Mouse (Mus musculus) liver, embryonic 15.5 days (tissue): ENCODE measurements around the gene Phrf1. TPM values are rescaled to one million over a fixed set of nuclear protein-coding genes. Genes with fewer than 3 reads are reported as not detected.
"Not testable (repeated sequence)": the region's sequence is repeated elsewhere in the genome, so short reads cannot be mapped to it uniquely, and the experiment has no call there.

Source experiments
- ATAC-seq: fragments of 200-750 bp; cut with Nextera tagmentation; 2 replicates; pipeline ENCODE4 v1.8.0; 2017; ENCODE audit warnings: moderate number of reproducible peaks, mild to moderate bottlenecking, moderate library complexity; ENCODE audit not compliant: insufficient read depth
- H3K27ac ChIP-seq: fragments of 300-500 bp; sonication (generic); replicated peaks from 2 replicates; pipeline ENCODE4 v1.5.1; 2015; ENCODE audit warnings: mild to moderate bottlenecking, inconsistent platforms
- H3K27me3 ChIP-seq: fragments of 300-500 bp; sonication (generic); 2 replicates; pipeline ENCODE4 v1.6.1; 2015; ENCODE audit warnings: mild to moderate bottlenecking, inconsistent platforms
- H3K36me3 ChIP-seq: fragments of 300-500 bp; sonication (generic); replicated peaks from 2 replicates; pipeline ENCODE4 v1.6.1; 2015; ENCODE audit warnings: moderate library complexity, mild to moderate bottlenecking, inconsistent platforms
- H3K4me1 ChIP-seq: fragments of 300-500 bp; sonication (generic); replicated peaks from 2 replicates; pipeline ENCODE4 v1.6.1; 2015; ENCODE audit warnings: inconsistent platforms
- H3K4me2 ChIP-seq: fragments of 300-500 bp; sonication (generic); 2 replicates; pipeline ENCODE4 v1.6.1; 2015; ENCODE audit warnings: moderate library complexity, mild to moderate bottlenecking, inconsistent platforms
- H3K4me3 ChIP-seq: fragments of 300-500 bp; sonication (generic); replicated peaks from 2 replicates; pipeline ENCODE4 v1.5.1; 2015; ENCODE audit warnings: mild to moderate bottlenecking, inconsistent platforms
- H3K9ac ChIP-seq: fragments of 300-500 bp; sonication (generic); 2 replicates; pipeline ENCODE4 v1.6.1; 2015; ENCODE audit warnings: moderate library complexity, mild to moderate bottlenecking, inconsistent platforms
- H3K9me3 ChIP-seq: fragments of 300-500 bp; sonication (generic); replicated peaks from 2 replicates; pipeline ENCODE4 v1.6.1; 2016; ENCODE audit warnings: inconsistent platforms
- WGBS: fragments of 180-500 bp; shearing (Covaris S2); methylation state at CpG from one replicate; pipeline ENCODE4 v1.1.7; 2015; ENCODE audit warnings: mixed read lengths; ENCODE audit not compliant: insufficient replicate concordance; 5-methylcytosine and 5-hydroxymethylcytosine counted together
- polyA plus RNA-seq: library from polyadenylated mRNA; unstranded; fragments of >200 nt; fragmentation: Nextera tagmentation; extraction: Ambion mirVana; gene quantifications from 2 replicates; pipeline ENCODE4 v1.2.1, GENCODE M21; 2015

Gene Phrf1
- polyA plus RNA-seq, 1 experiment from 2014 or later, result 26.7 TPM

GRCm38 (mm10) chr7:141250486-141250885 is 21.9 kb downstream of the Phrf1 start:
- not testable (repeated sequence) for H3K27ac ChIP-seq, H3K4me3 ChIP-seq, H3K9ac ChIP-seq, H3K4me1 ChIP-seq, H3K9me3 ChIP-seq, H3K4me2 ChIP-seq, ATAC-seq, H3K27me3 ChIP-seq
- H3K36me3 ChIP-seq, result peaks cover 98% of the 10 kb centered on the region
- 81% methylated on average over 4 of the region's 4 CpGs for WGBS

- no peak overlapping the region for H3K27ac ChIP-seq
- H3K36me3 ChIP-seq, result peaks cover 97% of the 10 kb centered on the region
- no peak for ATAC-seq
- H3K9me3 ChIP-seq, result no peaks in the 10 kb centered on the region
- 76% methylated on average over 10 of the region's 10 CpGs for WGBS
- H3K4me3 ChIP-seq, result no peak overlapping the region
- no peak overlapping the region for H3K9ac ChIP-seq
- no peak overlapping the region for H3K4me2 ChIP-seq
- no peaks in the 10 kb centered on the region for H3K27me3 ChIP-seq
- no peaks in the 10 kb centered on the region for H3K4me1 ChIP-seq
Observed at GRCm38 (mm10) chr7:141256159-141256558, 27.6 kb downstream of the Phrf1 start.

GRCm38 (mm10) chr7:141261480-141261879 is 32.9 kb downstream of the Phrf1 start:
- Histone ChIP-seq H3K9me3 (no peaks in the 10 kb centered on the region), H3K4me2 (no peak overlapping the region), H3K4me1 (peaks cover 17% of the 10 kb centered on the region), H3K27me3 (no peaks in the 10 kb centered on the region), H3K27ac (no peak overlapping the region), H3K36me3 (peaks cover 82% of the 10 kb centered on the region), H3K4me3 (no peak overlapping the region), H3K9ac (no peak overlapping the region)
- ATAC-seq, result no peak
- WGBS, result 83% methylated on average over 3 of the region's 3 CpGs

- Histone ChIP-seq H3K4me3 (no peak overlapping the region), H3K4me1 (peaks cover 20% of the 10 kb centered on the region), H3K4me2 (no peak overlapping the region), H3K36me3 (peaks cover 61% of the 10 kb centered on the region), H3K27me3 (peaks cover under 1% of the 10 kb centered on the region; the same call in 1 of the 2 replicates), H3K9ac (no peak overlapping the region), H3K9me3 (no peaks in the 10 kb centered on the region), H3K27ac (no peak overlapping the region)
- ATAC-seq, result no peak
- WGBS, result 91% methylated on average over 13 of the region's 13 CpGs
Observed at GRCm38 (mm10) chr7:141263640-141264039, 35.1 kb downstream of the Phrf1 start.

- 78% methylated on average over 11 of the region's 11 CpGs for WGBS
- Histone ChIP-seq H3K36me3 (peaks cover 55% of the 10 kb centered on the region), H3K4me2 (peak overlapping the region; percentile 79), H3K4me1 (peaks cover 22% of the 10 kb centered on the region), H3K9ac (no peak overlapping the region), H3K9me3 (no peaks in the 10 kb centered on the region), H3K4me3 (0 out of 2 replicates have a peak overlapping the region, but pooled peaks have one; percentile 71), H3K27me3 (peaks cover 6% of the 10 kb centered on the region), H3K27ac (no peak overlapping the region)
- no peak for ATAC-seq
Observed at GRCm38 (mm10) chr7:141264041-141264700, 35.6 kb downstream of the Phrf1 start.

- 14% methylated on average over 12 of the region's 12 CpGs for WGBS
- Histone ChIP-seq H3K27ac (0 out of 2 replicates have a peak overlapping the region, but pooled peaks have one; percentile 56), H3K4me2 (peak overlapping the region; percentile 79), H3K27me3 (peaks cover 13% of the 10 kb centered on the region), H3K4me1 (peaks cover 26% of the 10 kb centered on the region), H3K4me3 (peak overlapping the region; percentile 71), H3K36me3 (peaks cover 48% of the 10 kb centered on the region), H3K9me3 (no peaks in the 10 kb centered on the region), H3K9ac (0 out of 2 replicates have a peak overlapping the region, but pooled peaks have one; percentile 68)
- ATAC-seq, result peak; percentile 30; the same call in 1 of the 2 replicates
Observed at GRCm38 (mm10) chr7:141264761-141265410, 36.3 kb downstream of the Phrf1 start.

GRCm38 (mm10) chr7:141265411-141265738 is 36.8 kb downstream of the Phrf1 start:
- H3K9ac ChIP-seq, result peak overlapping the region; percentile 68
- H3K9me3 ChIP-seq, result no peaks in the 10 kb centered on the region
- 41% methylated on average over 11 of the region's 11 CpGs for WGBS
- H3K27me3 ChIP-seq, result peaks cover 17% of the 10 kb centered on the region
- ATAC-seq, result no peak
- H3K4me1 ChIP-seq, result peaks cover 26% of the 10 kb centered on the region
- H3K27ac ChIP-seq, result peak overlapping the region; percentile 39; the same call in 1 of the 2 replicates
- H3K36me3 ChIP-seq, result peaks cover 43% of the 10 kb centered on the region
- peak overlapping the region; percentile 79 for H3K4me2 ChIP-seq
- H3K4me3 ChIP-seq, result peak overlapping the region; percentile 71

GRCm38 (mm10) chr7:141265739-141266561 is 37.4 kb downstream of the Phrf1 start, which contains the start of gene Irf7:
Gene Irf7, minus strand, starts transcription at chr7:141266481.
- peak; percentile 80 for ATAC-seq
- H3K9me3 ChIP-seq, result no peaks in the 10 kb centered on the region
- H3K27ac ChIP-seq, result peak within 1 kb of the TSS; percentile 39
- H3K4me2 ChIP-seq, result peak within 1 kb of the TSS; percentile 79
- H3K4me3 ChIP-seq, result peak within 1 kb of the TSS; percentile 71
- peaks cover 38% of the 10 kb centered on the region for H3K36me3 ChIP-seq
- 2% methylated on average over 25 of the region's 25 CpGs for WGBS
- peak within 1 kb of the TSS; percentile 68 for H3K9ac ChIP-seq
- peaks cover 26% of the 10 kb centered on the region for H3K4me1 ChIP-seq
- H3K27me3 ChIP-seq, result peaks cover 17% of the 10 kb centered on the region

- Histone ChIP-seq H3K4me3 (peak overlapping the region; percentile 24), H3K27ac (peak overlapping the region; percentile 61), H3K4me1 (peaks cover 26% of the 10 kb centered on the region), H3K36me3 (peaks cover 10% of the 10 kb centered on the region), H3K4me2 (peak overlapping the region; percentile 58), H3K9me3 (no peaks in the 10 kb centered on the region), H3K27me3 (peaks cover 37% of the 10 kb centered on the region), H3K9ac (no peak overlapping the region)
- no peak for ATAC-seq
- 25% methylated on average over 24 of the region's 24 CpGs for WGBS
Observed at GRCm38 (mm10) chr7:141268466-141269272, 40.1 kb downstream of the Phrf1 start.

- no peak for ATAC-seq
- Histone ChIP-seq H3K4me2 (peak overlapping the region; percentile 58), H3K9me3 (no peaks in the 10 kb centered on the region), H3K27me3 (peaks cover 43% of the 10 kb centered on the region), H3K4me3 (peak overlapping the region; percentile 24), H3K4me1 (peaks cover 26% of the 10 kb centered on the region), H3K36me3 (0 out of 2 replicates have a peak, but pooled peaks cover 5% of the 10 kb centered on the region), H3K9ac (no peak overlapping the region), H3K27ac (no peak overlapping the region; the same call in 1 of the 2 replicates)
- 45% methylated on average over 14 of the region's 14 CpGs for WGBS
Observed at GRCm38 (mm10) chr7:141269273-141269545, 40.6 kb downstream of the Phrf1 start.
